Mouse (Mus musculus) neural tube, embryonic 13.5 days (tissue): ENCODE measurements at regions not wholly inside any gene's neighbourhood (a gene's known extent, or its start where the extent isn't known, plus 50 kb on each side); places are given as distances from the start of the nearest gene placed in this dataset.
A peak's percentile ranks its signal among the peaks of the same experiment; 100 is the strongest.

Experiments
- ATAC-seq: fragments of 200-750 bp; cut with Nextera tagmentation; 2 replicates; pipeline ENCODE4 v1.8.0; 2017; ENCODE audit warnings: low read depth, mild to moderate bottlenecking, moderate TSS enrichment, moderate library complexity
- H3K27ac ChIP-seq: fragments of 300-500 bp; sonication (generic); replicated peaks from 2 replicates; pipeline ENCODE4 v1.5.1; 2015; ENCODE audit warnings: moderate library complexity, mild to moderate bottlenecking, inconsistent platforms
- H3K27me3 ChIP-seq: fragments of 300-500 bp; sonication (generic); 2 replicates; pipeline ENCODE4 v1.6.1; 2015; ENCODE audit warnings: mild to moderate bottlenecking, inconsistent platforms
- H3K36me3 ChIP-seq: fragments of 300-500 bp; sonication (generic); 2 replicates; pipeline ENCODE4 v1.6.1; 2015; ENCODE audit warnings: mild to moderate bottlenecking, inconsistent platforms
- H3K4me1 ChIP-seq: fragments of 300-500 bp; sonication (generic); replicated peaks from 2 replicates; pipeline ENCODE4 v1.6.1; 2015; ENCODE audit warnings: inconsistent platforms
- H3K4me2 ChIP-seq: fragments of 300-500 bp; sonication (generic); 2 replicates; pipeline ENCODE4 v1.6.1; 2015; ENCODE audit warnings: inconsistent platforms, mild to moderate bottlenecking, moderate library complexity
- H3K4me3 ChIP-seq: fragments of 300-500 bp; sonication (generic); 2 replicates; pipeline ENCODE4 v1.5.1; 2015; ENCODE audit warnings: mild to moderate bottlenecking, inconsistent platforms
- H3K9ac ChIP-seq: fragments of 300-500 bp; sonication (generic); 2 replicates; pipeline ENCODE4 v1.6.1; 2015; ENCODE audit warnings: moderate library complexity, mild to moderate bottlenecking, inconsistent platforms
- H3K9me3 ChIP-seq: fragments of 300-500 bp; sonication (generic); 2 replicates; pipeline ENCODE4 v1.6.1; 2016; ENCODE audit warnings: inconsistent platforms
- WGBS: fragments of 180-500 bp; shearing (Covaris S2); methylation state at CpG from one replicate; pipeline ENCODE4 v1.1.7; 2015; 5-methylcytosine and 5-hydroxymethylcytosine counted together

DNA sequence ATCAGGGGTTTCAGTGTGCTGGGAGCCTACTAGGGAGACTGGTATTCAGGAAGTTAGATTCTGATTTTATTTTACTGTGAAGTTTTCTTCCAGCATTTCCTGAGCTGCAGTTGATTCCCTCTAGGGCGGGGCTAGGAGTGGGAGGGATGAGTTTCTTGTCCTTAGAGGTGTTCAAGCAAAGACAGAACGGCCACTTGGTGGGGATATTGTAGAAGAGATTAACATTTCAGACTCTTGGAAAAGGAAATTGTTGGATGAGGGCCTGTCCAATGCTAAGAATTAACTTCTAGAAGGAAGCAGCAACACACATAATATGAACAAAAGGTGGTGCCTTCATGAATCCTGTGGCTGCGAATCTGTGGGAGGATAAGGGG lies 230.1 kb upstream of the Chd6 start:
- Histone ChIP-seq H3K36me3 (no peaks in the 10 kb centered on the region), H3K9ac (no peak overlapping the region), H3K27ac (peak overlapping the region; percentile 67), H3K9me3 (no peaks in the 10 kb centered on the region), H3K4me3 (no peak overlapping the region), H3K27me3 (peaks cover 19% of the 10 kb centered on the region), H3K4me2 (peak overlapping the region; percentile 35), H3K4me1 (peaks cover 34% of the 10 kb centered on the region)
- peak; percentile 17; the same call in 1 of the 2 replicates for ATAC-seq
- WGBS, result 12% methylated on average over 3 of the region's 3 CpGs

DNA sequence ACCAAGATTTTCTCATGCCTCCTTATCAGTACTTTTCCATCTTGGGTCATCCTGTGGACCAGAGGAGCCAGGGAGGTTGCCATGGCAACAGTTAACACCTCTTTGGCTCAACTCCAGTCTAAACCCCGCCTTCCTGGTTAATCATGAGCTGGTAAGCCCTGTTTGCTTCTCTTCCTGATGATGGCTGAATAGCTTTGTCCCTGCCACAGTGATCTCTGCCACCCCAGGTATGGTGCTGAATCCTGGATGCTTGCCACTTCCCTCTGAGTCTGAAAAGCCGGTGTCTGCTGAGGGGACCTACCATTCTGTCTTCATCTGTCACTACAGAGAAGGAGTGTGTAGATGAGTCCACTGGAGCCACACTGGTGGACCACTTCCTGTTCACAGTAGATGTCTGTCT lies 223.8 kb upstream of the Chd6 start:
- no peak overlapping the region for H3K27ac ChIP-seq

DNA sequence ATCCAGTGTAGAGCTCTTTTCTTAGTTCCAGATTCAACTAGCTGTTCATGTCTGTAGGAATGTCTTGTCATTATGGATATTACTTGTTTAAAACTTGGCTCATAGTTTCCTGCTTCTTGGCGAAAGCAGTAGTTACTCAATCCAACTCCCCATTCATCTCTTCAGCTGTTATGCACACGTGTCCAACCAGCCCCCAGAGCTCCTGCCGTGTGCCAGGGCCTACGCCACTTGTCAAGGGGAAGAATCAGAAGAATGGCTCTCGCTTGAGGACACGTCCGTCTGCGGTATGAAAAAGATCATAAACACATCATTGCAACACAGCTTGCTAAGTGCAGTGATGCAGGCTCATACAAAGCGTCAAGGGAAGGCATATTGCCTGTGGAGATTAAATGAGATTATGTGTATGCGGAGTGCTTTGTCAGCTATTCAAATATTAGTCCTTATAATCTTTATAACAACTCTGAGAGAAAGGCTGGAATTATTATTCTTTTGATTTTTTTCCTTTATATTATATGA lies 223.0 kb upstream of the Chd6 start:
- ATAC-seq, result no peak
- no peak overlapping the region for H3K4me3 ChIP-seq
- WGBS, result 86% methylated on average over 10 of the region's 10 CpGs
- no peak overlapping the region for H3K4me2 ChIP-seq
- H3K27me3 ChIP-seq, result no peaks in the 10 kb centered on the region
- no peaks in the 10 kb centered on the region for H3K36me3 ChIP-seq
- H3K9ac ChIP-seq, result no peak overlapping the region
- no peak overlapping the region for H3K27ac ChIP-seq
- H3K4me1 ChIP-seq, result peaks cover 5% of the 10 kb centered on the region
- H3K9me3 ChIP-seq, result peaks cover 7% of the 10 kb centered on the region; the same call in 1 of the 2 replicates

More for the DNA sequence above, 223.8 kb upstream of the Chd6 start:
- no peak for ATAC-seq
- Histone ChIP-seq H3K9ac (no peak overlapping the region), H3K27me3 (no peaks in the 10 kb centered on the region), H3K4me3 (no peak overlapping the region), H3K4me2 (no peak overlapping the region), H3K36me3 (no peaks in the 10 kb centered on the region), H3K4me1 (peaks cover 5% of the 10 kb centered on the region), H3K9me3 (peaks cover 7% of the 10 kb centered on the region; the same call in 1 of the 2 replicates)
- WGBS, result 37% methylated on average over 2 of the region's 2 CpGs

DNA sequence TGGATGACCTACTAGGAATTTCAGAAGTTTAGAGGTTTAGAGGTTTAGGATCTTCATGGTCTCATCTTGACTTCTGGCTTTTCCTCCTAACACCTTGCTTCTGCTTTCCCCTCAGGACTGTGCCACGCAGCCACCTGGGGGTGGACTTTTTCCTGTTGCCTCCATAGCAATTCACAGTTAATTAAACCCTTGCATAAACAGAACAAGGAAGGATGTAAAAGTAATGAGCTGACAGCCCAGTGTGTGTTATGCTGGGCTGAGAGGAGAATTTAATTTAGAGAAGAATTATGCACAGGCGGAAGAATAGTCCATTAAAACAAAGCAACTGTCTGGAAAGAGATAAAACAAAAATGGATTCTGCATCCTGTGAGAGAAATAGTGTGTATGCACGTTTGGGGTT lies 193.9 kb upstream of the Chd6 start:
- no peaks in the 10 kb centered on the region for H3K36me3 ChIP-seq
- H3K9ac ChIP-seq, result no peak overlapping the region
- no peak overlapping the region for H3K4me3 ChIP-seq
- peak overlapping the region; percentile 71 for H3K27ac ChIP-seq
- H3K9me3 ChIP-seq, result no peaks in the 10 kb centered on the region
- H3K27me3 ChIP-seq, result no peaks in the 10 kb centered on the region
- H3K4me2 ChIP-seq, result no peak overlapping the region
- 43% methylated on average over 3 of the region's 3 CpGs for WGBS
- ATAC-seq, result peak; percentile 43; the same call in 1 of the 2 replicates
- peaks cover 13% of the 10 kb centered on the region for H3K4me1 ChIP-seq

DNA sequence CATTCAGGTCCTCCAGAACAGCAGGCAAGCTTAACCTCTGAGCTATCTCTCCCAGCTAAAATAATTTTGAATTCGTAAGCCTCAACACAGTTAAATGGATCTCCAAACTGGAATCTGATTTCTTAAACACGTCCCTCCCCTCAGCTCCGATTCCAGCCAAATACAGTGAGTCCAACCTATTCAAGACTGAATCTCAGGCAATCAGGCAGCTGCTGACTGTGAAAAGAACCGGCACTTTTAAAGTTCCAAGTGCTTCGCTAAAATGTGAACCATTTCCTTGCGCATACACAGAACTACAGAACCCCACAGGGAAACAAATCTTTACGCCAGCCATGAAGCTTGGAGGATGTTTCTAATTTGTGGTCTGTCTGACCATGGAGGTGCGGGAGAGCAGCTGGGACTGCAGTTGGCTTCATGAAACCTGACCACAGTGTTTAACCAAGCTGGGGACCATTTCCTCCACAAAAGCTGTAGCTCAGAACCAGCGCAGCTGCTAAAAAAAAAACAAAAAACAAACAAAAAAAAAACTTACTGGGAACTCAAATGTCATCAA lies 160.1 kb upstream of the Chd6 start:
- Histone ChIP-seq H3K4me1 (peaks cover 13% of the 10 kb centered on the region), H3K36me3 (no peaks in the 10 kb centered on the region), H3K27me3 (no peaks in the 10 kb centered on the region), H3K4me2 (no peak overlapping the region), H3K4me3 (no peak overlapping the region), H3K9me3 (no peaks in the 10 kb centered on the region), H3K9ac (no peak overlapping the region), H3K27ac (no peak overlapping the region)
- ATAC-seq, result no peak
- 65% methylated on average over 9 of the region's 9 CpGs for WGBS

DNA sequence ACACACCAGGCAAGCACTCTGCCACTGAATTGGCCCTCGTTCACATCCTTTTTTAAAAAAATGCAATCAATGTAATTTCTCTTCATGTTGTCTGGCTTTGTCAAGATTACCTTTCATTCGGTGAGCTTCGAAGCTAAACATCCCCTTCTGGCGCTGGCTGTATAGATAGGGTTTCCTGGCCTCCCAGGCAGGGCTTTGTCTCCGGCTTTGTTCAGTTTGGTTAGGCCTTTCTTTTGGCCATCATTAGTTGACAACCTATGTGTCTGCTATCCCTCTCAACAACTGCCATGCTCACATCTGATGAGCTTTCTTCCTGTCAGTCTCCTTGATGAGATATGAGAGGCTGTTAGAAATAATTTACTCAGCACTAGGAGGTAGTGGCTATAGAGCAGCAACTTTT lies 157.6 kb upstream of the Chd6 start:
- Histone ChIP-seq H3K27me3 (no peaks in the 10 kb centered on the region), H3K4me1 (peaks cover 13% of the 10 kb centered on the region), H3K4me3 (no peak overlapping the region), H3K4me2 (no peak overlapping the region), H3K9ac (no peak overlapping the region), H3K27ac (no peak overlapping the region), H3K9me3 (no peaks in the 10 kb centered on the region), H3K36me3 (no peaks in the 10 kb centered on the region)
- 21% methylated on average over 5 of the region's 5 CpGs for WGBS
- no peak for ATAC-seq

DNA sequence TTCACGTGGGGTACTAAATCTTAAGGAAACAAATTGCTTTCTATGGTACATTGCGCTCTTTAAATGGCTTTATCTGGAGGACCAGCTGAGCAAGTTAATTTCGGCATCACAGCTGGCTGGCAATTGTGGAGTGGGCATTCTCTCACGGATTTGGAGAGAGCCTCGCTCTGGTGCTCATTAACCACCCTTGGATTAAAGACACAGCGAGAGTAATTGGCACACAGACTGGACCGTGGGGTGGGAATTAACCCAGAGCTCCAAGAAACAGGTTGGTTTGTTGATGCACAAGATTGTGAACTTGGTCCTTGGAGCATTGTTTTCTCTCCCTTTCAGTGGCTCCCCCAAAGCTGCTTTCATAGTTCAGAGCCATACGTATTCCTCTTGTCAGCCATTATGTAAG lies 156.3 kb upstream of the Chd6 start:
- Histone ChIP-seq H3K27ac (no peak overlapping the region), H3K36me3 (no peaks in the 10 kb centered on the region), H3K9me3 (no peaks in the 10 kb centered on the region), H3K27me3 (no peaks in the 10 kb centered on the region), H3K4me1 (peaks cover 13% of the 10 kb centered on the region), H3K4me3 (no peak overlapping the region), H3K4me2 (no peak overlapping the region), H3K9ac (no peak overlapping the region)
- WGBS, result 35% methylated on average over 8 of the region's 8 CpGs
- peak; percentile 50 for ATAC-seq

DNA sequence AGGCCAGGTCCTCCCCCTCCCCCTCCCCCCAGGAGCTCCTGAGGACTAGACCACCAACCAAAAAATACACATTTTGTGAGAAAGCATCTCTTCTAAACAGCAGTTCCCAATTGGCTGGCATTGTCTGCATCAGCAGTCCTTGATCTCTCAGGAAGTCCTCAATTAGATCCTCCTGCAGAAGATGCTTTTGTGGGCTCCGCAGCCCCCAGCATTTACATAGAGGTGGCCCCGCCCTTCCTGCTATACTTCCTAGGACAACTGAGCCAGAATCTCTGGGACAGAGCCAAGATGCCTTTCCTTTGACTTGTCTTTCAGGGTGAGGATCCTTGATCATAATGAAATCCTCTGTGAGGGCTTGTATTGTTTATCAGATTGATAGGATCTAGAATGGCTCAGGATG lies 143.9 kb upstream of the Chd6 start:
- Histone ChIP-seq H3K4me2 (no peak overlapping the region), H3K9me3 (no peaks in the 10 kb centered on the region), H3K27me3 (no peaks in the 10 kb centered on the region), H3K4me3 (no peak overlapping the region), H3K4me1 (peaks cover 6% of the 10 kb centered on the region), H3K9ac (no peak overlapping the region), H3K27ac (no peak overlapping the region), H3K36me3 (no peaks in the 10 kb centered on the region)
- no peak for ATAC-seq
- 79% methylated on average over 2 of the region's 2 CpGs for WGBS

DNA sequence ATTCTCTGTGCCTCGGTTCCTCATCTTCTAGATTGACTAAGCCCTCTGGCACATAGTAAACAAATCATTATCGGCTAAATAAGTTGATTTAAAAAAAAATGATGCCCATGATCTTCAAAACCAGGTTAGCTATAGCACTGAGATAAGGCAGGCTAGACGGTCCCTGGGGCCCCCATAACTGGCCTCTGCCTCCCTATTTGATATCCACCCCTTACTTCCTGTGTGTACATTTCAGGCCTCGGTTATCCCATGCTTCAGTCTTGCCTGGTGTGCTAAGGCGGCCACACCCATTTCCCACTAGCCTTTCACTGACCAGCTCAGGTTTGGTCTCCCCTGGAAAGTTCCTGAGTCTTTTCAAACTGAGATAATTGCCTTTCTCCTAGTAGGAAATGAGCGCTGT lies 132.8 kb upstream of the Chd6 start:
- ATAC-seq, result no peak
- 87% methylated on average over 6 of the region's 6 CpGs for WGBS
- Histone ChIP-seq H3K4me2 (no peak overlapping the region), H3K4me1 (peaks cover 9% of the 10 kb centered on the region; the same call in 1 of the 2 replicates), H3K4me3 (no peak overlapping the region), H3K9me3 (no peaks in the 10 kb centered on the region), H3K27ac (no peak overlapping the region), H3K9ac (no peak overlapping the region), H3K27me3 (no peaks in the 10 kb centered on the region), H3K36me3 (no peaks in the 10 kb centered on the region)

DNA sequence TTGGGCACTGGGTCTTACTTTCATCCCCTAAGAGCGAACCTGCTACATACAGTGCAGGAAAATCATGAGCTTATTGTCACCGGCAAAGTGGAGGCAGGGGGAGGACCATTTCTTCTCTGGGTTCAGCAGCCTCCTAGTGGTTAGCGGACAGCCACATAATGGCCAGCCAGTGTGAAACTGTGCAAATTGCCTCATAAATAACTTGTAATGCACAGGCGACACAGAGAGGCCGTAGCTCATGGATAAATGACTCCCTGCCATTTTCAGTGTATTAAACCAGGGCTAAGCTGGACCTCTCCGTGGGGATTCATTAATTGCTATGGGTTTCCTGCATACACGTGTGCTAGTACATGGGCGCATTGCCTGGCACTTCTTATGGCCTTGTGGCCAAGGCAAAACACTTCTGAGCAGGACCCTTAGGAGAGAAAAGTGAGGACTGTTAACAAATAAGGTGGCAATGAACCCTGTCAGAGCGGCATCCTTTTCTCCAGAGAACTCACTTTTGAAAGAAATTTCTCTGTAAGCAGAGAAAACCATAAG lies 128.5 kb upstream of the Chd6 start:
- no peaks in the 10 kb centered on the region for H3K9me3 ChIP-seq
- no peak overlapping the region for H3K4me2 ChIP-seq
- WGBS, result 26% methylated on average over 9 of the region's 9 CpGs
- no peaks in the 10 kb centered on the region for H3K36me3 ChIP-seq
- H3K9ac ChIP-seq, result no peak overlapping the region
- peak overlapping the region; percentile 49; the same call in 1 of the 2 replicates for H3K27ac ChIP-seq
- H3K27me3 ChIP-seq, result no peaks in the 10 kb centered on the region
- peaks cover 19% of the 10 kb centered on the region for H3K4me1 ChIP-seq
- no peak overlapping the region for H3K4me3 ChIP-seq
- ATAC-seq, result peak; percentile 88

DNA sequence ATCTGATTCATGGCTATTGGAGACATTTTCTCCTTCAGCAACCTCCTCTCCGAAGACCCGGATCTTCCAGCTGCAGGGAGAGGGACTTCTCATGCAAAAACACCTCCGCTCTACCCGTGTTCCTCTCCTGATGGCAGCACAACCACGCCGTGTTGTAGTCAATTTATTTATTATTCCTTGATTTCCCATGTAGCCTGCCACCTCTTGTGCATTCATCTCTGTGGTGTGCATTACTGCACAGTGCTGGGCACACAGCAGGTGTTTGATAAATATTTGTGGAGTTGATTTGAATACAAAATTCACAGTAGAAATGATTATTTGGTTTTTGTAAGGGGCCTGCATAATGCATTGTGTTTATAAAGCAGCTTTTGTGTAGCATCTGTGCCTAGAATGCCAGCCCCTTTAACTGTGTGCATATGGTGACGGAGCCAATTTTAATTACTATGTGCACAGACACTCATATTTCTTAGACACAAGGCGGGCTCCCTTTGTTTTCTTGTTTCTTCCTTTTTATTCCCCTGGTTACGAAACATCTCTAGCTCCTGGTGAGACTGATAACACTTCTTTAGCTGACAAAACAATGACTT lies 124.4 kb upstream of the Chd6 start:
- H3K27me3 ChIP-seq, result no peaks in the 10 kb centered on the region
- no peak overlapping the region for H3K27ac ChIP-seq
- no peak for ATAC-seq
- no peak overlapping the region for H3K9ac ChIP-seq
- H3K9me3 ChIP-seq, result no peaks in the 10 kb centered on the region
- H3K4me2 ChIP-seq, result no peak overlapping the region
- H3K4me1 ChIP-seq, result peaks cover 19% of the 10 kb centered on the region
- WGBS, result 56% methylated on average over 9 of the region's 9 CpGs
- no peaks in the 10 kb centered on the region for H3K36me3 ChIP-seq
- H3K4me3 ChIP-seq, result no peak overlapping the region

DNA sequence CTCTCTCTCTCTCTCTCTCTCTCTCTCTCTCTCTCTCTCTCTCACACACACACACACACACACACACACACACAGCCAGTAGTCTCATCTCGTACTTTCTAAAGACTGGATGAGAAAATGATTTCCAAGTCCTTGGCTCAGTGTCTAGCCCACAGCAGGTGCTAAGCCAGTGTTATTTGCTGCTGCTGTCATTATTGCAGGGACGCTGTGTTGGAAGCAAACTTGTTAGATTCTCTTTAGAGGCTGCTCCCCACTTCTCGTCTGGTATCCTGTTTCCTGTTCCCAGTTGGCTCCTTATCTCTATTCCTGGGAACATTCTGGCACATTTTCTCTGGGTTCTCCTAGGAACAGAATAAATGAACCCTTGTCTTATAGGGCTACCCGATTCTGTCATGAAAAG lies 122.5 kb upstream of the Chd6 start:
- no peak for ATAC-seq
- H3K4me2 ChIP-seq, result no peak overlapping the region
- WGBS, result 57% methylated on average over 4 of the region's 4 CpGs
- no peaks in the 10 kb centered on the region for H3K9me3 ChIP-seq
- peaks cover 7% of the 10 kb centered on the region for H3K4me1 ChIP-seq
- no peaks in the 10 kb centered on the region for H3K36me3 ChIP-seq
- H3K27me3 ChIP-seq, result no peaks in the 10 kb centered on the region
- no peak overlapping the region for H3K27ac ChIP-seq
- H3K9ac ChIP-seq, result no peak overlapping the region
- no peak overlapping the region for H3K4me3 ChIP-seq

DNA sequence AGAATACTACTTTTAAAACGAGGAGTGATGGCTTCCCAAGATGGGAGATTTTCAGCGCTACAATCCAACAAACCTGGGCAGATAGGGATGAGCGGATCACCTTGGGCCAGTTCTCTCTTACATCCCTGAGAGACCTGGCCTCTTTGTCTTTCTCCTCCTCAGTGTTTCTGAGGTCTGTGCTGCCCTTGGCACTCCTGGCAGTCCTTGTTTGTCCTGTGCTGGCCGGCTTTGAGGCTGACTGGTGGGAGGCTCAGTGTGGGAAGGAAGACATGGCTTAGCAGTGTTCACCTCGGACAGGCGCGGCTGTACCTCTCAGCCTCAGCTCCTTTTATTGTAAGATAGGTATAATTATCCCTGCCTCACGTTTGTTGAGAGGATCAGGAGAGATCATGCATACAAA lies 106.9 kb upstream of the Chd6 start:
- Histone ChIP-seq H3K36me3 (no peaks in the 10 kb centered on the region), H3K27me3 (no peaks in the 10 kb centered on the region), H3K9ac (no peak overlapping the region), H3K9me3 (no peaks in the 10 kb centered on the region), H3K4me1 (peaks cover 9% of the 10 kb centered on the region), H3K4me3 (no peak overlapping the region), H3K4me2 (no peak overlapping the region), H3K27ac (no peak overlapping the region)
- 76% methylated on average over 8 of the region's 8 CpGs for WGBS
- ATAC-seq, result no peak
